Mouse (Mus musculus): ENCODE measurements at regions not wholly inside any gene's neighbourhood (a gene's known extent, or its start where the extent isn't known, plus 50 kb on each side); places are given as distances from the start of the nearest gene placed in this dataset.

DNA sequence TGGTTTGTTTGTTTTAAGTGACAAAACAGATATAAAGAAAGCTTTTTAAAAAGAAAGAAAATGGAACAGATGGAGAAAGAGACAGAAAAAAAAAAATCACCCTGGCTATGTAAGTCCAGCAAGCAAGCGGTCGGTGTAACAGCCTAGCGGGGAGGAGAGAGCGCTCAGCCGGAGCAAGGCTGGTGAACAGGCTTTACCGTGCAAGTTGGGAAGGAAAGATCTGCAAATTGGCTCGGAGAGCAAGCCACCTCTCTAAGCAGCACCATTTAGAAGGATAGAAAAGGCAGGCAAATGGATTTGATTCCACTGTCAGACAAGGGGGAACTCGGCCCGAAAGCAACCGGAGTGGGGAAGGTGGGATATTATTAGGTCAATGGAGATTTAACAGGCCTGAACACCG lies 59.9 kb upstream of the Ppp2r5c start:
- no peak for DNase-seq (ENCODE audit: low read depth, low spot score)

DNA sequence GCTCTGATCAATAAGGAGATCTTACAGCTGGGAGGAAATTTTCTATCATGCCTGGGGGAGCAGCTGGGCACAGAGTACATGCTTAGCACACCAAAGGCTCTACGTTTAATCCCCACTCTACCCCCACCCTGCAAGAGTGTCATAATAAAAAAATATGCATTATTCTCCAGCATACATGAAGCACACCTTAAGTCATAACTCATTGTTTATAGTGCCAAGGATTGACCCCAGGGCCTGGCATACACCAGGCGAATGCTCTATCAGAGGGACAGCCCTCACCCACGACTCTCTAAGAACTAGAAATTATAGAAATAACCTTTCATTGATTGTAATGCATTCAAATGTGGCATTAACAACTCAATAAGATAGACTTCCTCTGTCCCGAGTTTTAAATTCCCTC lies 59.4 kb upstream of the Ppp2r5c start:
- no peak for DNase-seq (ENCODE audit: low read depth, low spot score)

DNA sequence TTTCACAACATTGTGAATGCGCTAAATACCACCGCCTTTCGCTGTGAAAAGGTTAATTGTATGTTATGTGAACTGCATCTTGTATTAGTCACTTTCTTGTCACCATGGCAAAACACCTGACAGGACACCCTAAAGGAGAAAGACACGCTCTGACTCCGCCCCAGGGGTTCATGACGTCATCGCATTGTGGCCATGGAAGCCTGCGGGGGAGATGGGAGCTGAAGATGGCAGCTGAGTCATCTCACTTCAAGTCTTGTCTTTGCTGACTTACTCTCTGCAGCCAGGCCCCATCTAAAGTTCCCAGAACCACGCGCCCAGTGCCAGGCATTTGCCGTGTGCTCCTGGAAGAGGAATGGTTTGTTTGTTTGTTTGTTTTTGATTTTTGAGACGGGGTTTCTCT lies 57.5 kb upstream of the Ppp2r5c start:
- no peak for DNase-seq (ENCODE audit: low read depth, low spot score)

DNA sequence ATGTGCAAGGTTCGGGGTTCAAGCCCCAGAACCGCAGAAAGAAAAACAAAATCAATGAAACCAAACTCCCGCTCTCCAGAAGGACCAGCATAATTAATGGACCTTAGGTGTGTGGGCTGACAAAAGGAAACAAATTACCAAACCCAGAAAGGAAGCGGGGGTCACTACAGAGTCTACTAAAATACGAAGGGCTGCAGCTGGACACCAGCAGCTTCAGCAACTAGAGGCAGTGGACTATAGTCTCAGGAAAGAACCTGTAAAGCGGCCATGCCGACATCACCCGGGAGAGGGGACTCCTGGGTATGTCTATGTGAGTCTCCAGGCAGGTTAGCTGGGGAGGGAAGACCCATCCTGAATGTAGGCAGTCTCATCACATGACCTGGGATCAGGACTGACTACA lies 55.5 kb upstream of the Ppp2r5c start:
- no peak for DNase-seq (ENCODE audit: low read depth, low spot score)

DNA sequence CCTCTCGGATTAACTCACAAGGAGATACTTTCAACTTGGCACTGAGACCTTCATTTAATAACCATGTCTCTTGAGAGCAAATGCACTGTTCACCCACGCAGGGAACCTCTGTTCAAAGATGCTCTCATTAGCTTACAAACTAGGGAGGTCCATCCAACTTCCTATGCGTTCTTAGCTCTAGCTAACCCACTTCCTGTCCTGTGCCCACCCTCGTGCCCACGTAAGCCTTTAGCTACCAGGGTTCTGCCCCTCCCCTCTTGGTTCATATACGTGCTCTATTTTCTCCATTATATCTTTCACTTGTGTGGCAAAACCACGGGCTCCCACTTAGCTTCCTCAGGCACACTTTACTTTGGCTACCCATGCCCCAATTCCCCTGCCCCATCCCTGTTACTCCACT lies 53.4 kb upstream of the Ppp2r5c start:
- no peak for DNase-seq (ENCODE audit: low read depth, low spot score)
